Mouse (Mus musculus) urinary bladder, postnatal 36 days (tissue): ENCODE results near the gene Hibch.
"Not testable (repeated sequence)": the region's sequence is repeated elsewhere in the genome, so short reads cannot be mapped to it uniquely, and the experiment has no call there.

Experiments used
- DNase-seq, 2 experiments: peaks; one replicate each; pipeline ENCODE4 v3.0.0; 2022; ENCODE audit warnings: low spot score in 2 of 2, mixed read lengths in 1 of 2

Hibch gene

DNA sequence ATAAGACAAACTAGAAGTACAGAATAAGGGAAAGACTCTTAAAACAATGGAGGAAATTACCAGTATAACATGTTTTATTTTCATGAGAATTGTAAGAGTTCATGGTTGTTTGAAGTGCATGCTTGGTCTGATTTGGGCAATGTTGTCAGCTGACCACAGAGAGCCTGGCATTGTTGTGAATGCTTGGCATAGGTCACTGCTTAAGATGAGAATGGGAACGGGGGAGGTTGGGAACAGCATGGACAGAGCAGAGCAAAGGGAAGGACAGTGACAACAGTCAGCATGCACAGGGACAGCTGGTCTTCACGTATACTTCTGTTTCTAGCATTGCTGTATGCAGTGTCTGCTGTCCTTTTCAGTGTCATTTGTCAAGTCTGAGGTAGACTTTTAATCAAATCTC lies 39.5 kb downstream of the Hibch start:
- DNase-seq = no peak

DNA sequence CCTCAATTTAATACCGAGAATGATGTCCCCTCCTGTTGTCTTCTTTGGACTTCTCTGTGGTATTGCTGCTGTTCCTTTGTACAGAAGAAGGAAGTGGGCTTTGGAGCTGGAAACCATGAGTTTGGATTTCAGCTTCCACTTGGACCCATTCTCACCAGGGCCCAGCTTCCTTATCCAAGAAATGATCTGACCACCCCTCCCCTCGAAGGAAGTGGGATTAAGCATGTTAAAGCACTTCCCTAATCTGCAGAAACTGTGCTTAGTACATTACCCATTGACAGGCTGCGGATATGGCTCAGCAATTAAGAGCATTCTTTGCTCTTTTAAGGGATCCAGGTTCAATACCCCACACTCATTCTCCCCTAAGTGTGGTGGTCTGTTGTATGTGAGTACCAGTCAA lies 65.1 kb downstream of the Hibch start:
- DNase-seq = no peak

- DNase-seq = no peak
These were observed 71.9 kb downstream of the Hibch start for GRCm38 (mm10) chr1:52916655-52917054.

DNA sequence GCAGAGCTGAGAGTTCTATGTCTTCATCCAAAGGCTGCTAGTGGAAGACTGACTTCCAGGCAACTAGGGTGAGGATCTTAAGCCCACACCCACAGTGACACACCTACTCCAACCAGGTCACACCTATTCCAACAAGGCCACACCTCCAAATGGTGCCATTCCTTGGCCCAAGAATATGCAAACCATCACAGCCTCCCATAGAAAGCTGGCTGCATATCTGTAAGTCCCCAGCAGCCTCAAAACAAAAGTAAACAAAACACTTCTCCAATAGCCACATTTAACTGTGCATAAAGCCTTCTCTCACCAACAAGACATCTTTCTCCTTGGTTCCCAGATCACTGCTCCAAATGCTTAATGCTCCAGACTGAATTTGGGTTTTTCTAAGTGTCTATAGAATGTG lies 74.2 kb downstream of the Hibch start:
- not testable (repeated sequence) for DNase-seq

DNA sequence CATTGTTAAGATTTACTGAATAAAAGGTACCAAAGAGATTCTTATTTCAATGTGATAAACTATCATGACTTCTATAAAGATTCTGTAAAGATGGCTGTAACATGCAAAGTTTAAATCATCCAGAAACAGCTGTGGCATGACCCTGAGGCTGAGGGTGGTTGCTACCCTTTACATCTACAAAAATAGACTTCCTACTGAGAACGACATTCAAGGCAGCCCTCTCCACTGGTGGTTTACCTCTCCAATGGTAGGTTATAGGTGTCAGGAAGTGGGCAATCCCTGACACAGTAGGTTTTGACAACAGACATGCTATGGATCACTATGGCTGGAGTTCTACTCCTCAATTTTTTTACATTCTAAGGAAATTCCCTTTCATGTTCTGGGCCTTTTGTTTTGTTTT lies 79.8 kb downstream of the Hibch start:
- DNase-seq = not testable (repeated sequence)

DNA sequence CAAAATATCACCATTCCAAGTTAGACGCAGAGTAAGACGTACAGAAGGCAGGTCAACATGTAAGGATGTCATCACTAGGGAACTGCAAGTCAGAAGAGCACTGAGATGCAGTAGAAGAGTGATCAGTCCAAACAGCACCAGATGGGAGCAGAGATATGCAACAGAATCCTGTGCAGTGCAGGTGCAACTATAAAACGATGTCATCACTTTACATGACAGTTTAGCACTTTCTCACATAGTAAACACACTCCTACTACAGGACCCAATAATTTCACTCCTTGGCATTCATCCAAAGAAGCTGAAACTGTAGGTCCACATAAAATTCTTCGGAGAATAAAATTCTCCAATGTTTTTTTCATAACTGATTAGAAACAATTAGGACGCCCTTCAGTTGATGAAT lies 89.8 kb downstream of the Hibch start:
- no peak for DNase-seq

DNA sequence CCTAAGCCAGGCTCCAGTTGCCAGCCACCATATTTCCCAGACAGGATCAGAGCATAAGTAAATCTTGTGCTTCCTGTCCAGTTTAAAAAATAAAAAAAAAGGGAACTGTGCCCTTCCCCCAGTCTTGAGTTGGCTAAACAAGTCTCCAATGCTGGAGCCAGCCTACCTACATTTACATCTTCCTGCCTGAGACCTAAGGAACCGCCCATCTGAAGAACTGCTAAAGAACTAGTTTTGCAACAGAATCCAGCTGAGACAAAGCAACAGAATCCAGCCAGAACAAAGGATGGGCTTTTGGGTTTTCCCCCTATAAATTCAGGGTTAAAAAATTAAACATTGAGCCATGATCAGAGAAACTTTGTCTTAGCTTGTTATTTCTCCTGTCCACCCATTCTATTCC lies 94.3 kb downstream of the Hibch start:
- no peak for DNase-seq

- DNase-seq = no peak
These were observed 103.2 kb downstream of the Hibch start for GRCm38 (mm10) chr1:52947895-52948294.

DNA sequence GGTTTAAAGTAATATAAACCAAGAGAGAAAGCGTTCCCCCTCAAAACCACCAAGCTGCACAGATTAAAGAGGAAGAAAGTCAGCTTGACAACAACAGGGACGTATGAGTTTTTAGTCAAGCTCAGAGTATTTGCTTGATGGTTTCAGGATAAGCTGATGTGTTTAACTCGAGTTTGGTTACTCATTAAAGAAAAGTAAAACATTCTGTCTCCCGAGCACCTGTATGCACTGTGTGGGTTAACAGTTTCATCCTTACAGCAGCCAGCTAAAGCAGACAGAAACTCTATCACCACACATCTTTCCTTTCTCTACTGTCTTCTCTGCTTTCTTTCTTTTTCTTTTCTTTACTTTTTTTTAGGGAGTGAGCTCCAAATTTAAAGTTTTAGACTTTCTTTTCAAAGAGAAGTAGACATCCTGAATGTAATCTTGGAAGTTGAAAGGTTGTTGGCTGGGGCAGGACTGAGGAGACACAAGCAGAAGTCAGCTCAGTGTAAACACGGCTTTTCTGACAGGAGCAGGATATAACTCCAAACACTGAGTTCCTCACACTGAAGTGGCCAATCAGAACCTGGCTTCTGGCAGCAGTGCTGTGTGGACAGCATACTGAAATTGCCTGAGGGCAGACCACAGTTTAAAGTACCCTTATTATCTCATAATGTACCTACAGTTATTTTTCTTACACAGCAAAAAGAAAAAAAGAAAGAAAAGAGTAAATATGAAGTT lies 106.6 kb downstream of the Hibch start:
- DNase-seq = no peak

DNA sequence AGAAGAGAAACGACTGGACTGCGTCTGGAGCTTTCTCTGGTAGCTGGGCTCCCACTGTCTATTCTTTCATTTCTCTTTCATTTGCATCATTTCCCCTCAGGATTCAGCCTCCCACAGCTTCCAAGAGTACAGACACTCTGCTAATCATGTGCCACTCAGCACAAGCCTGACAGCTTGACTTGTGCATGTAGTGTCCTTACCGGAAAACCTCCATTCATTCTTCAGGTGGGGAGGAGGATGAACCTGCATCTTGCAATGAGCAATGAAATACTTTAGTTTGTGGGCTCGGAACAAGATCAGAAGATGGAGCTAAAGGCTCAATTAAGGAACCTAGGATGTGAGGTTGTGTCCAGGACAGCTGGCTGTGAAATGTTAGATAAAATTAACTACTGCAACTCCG lies 107.4 kb downstream of the Hibch start:
- no peak for DNase-seq

DNA sequence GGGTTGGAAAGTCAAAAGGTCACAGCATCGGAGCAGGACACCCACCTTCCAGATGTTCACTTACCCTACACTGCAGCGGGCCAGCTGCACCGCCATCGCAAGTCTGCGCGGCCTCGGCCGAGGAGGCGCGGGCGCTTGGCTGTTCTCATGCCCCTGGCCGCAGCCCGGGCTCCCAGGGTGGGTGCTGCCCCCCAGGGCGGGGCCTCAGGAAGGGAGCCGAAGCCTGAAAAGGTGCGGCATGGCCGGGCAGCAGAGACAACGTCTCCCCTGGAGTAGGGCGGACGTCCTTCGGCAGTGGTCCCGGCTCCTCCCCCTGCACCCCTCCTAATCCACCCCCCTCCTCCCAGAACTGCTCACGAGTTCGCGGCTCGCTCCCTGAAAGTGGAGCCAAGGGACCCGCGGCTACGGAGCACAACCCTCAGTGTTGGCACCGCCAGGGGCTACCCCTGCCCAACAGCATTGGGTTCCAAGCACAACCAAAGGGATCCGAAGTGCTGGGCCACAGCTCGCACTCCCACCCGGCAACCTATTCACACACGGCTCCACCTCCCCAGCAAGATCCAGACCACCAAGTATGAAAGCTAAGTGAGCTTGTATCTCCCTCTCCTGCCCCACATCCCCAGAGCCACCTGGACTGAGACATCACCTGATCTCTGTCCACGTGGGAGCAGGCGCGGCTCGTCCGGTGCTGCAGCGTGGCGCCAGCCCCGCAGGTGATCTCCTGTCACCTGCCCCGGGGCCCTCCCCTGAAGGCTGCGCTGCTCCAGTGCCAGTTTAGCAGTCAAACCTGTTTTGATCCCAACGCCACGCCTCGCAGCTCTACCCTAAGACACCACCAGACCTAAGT lies 108.0 kb downstream of the Hibch start:
- peak; percentile 50 to 68 for DNase-seq

DNA sequence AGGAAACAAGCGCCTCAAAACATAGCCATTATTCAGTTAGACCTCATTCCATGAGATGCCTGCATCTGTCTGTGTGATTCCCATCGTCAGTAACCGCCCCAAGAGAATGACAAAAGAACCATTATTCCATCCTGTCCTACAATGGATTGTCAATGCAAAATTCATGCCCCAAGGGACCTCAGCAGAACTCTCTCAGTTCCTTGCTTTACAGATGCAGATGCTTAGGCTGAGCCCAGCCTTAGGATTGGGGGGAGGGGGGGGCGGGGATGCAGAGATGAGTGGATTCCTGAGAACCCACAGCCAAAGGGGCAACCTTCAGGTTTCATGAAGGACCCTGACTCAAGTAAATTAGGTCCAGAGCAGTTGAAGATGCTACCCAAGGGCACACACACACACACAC lies 108.8 kb downstream of the Hibch start:
- DNase-seq = no peak

- DNase-seq = no peak
These were observed 109.7 kb downstream of the Hibch start for GRCm38 (mm10) chr1:52954456-52954855.

- DNase-seq = peak; percentile 28 to 50
These were observed 110.4 kb downstream of the Hibch start for GRCm38 (mm10) chr1:52955102-52955501.

GRCm38 (mm10) chr1:52956746-52957145 lies 112.0 kb downstream of the Hibch start:
- DNase-seq = no peak

- no peak for DNase-seq
These were observed 115.5 kb downstream of the Hibch start for GRCm38 (mm10) chr1:52960191-52960590.

- DNase-seq = no peak
These were observed 118.4 kb downstream of the Hibch start for GRCm38 (mm10) chr1:52963097-52963496.

- DNase-seq = no peak
These were observed 119.9 kb downstream of the Hibch start for GRCm38 (mm10) chr1:52964581-52964980.
